Mouse (Mus musculus): Measurements from ENCODE around the gene Mcoln3. TPM values are rescaled to one million over a fixed set of nuclear protein-coding genes. Genes with fewer than 3 reads are reported as not detected.

Mcoln3 gene
- polyA plus RNA-seq, 1 experiment from 2014 or later: 1.9 TPM

GRCm38 (mm10) chr3:146107921-146108571, 9.2 kb upstream of the Mcoln3 start, which contains the start of gene Wdr63:
Wdr63 (minus strand) TSS chr3:146108130.
- 0 out of 2 replicates have a peak, but pooled peaks cover 5% of the 10 kb centered on the region for H3K9me3 ChIP-seq
- H3K9ac ChIP-seq: no peak within 1 kb of the TSS
- H3K4me1 ChIP-seq: peaks cover 5% of the 10 kb centered on the region; the same call in 1 of the 2 replicates
- peak; percentile 98 for ATAC-seq (ENCODE audit: low FRiP score, low read depth)
- 12% methylated on average over 18 of the region's 18 CpGs for WGBS
- H3K4me2 ChIP-seq (replicated peaks): peak within 1 kb of the TSS; percentile 82
- peak within 1 kb of the TSS; percentile 36 for H3K4me3 ChIP-seq
- H3K27me3 ChIP-seq (replicated peaks): no peaks in the 10 kb centered on the region
- no peaks in the 10 kb centered on the region for H3K36me3 ChIP-seq
- H3K27ac ChIP-seq: no peak within 1 kb of the TSS

- Histone ChIP-seq H3K27ac (no peak overlapping the region), H3K4me2 (replicated peaks) (no peak overlapping the region), H3K27me3 (replicated peaks) (no peaks in the 10 kb centered on the region), H3K4me1 (peaks cover 5% of the 10 kb centered on the region; the same call in 1 of the 2 replicates), H3K9ac (no peak overlapping the region), H3K36me3 (no peaks in the 10 kb centered on the region), H3K9me3 (0 out of 2 replicates have a peak, but pooled peaks cover 5% of the 10 kb centered on the region), H3K4me3 (no peak overlapping the region)
- WGBS: 77% methylated on average over 2 of the region's 2 CpGs
- ATAC-seq (ENCODE audit: low FRiP score, low read depth): no peak
Measured at GRCm38 (mm10) chr3:146108945-146109344, 8.3 kb upstream of the Mcoln3 start.

GRCm38 (mm10) chr3:146110358-146110757, 6.9 kb upstream of the Mcoln3 start:
- H3K4me1 ChIP-seq: peaks cover 5% of the 10 kb centered on the region; the same call in 1 of the 2 replicates
- H3K36me3 ChIP-seq: no peaks in the 10 kb centered on the region
- no peak overlapping the region for H3K27ac ChIP-seq
- ATAC-seq (ENCODE audit: low FRiP score, low read depth): no peak
- 78% methylated on average over 2 of the region's 2 CpGs for WGBS
- H3K27me3 ChIP-seq (replicated peaks): no peaks in the 10 kb centered on the region
- H3K4me3 ChIP-seq: no peak overlapping the region
- H3K9me3 ChIP-seq: 0 out of 2 replicates have a peak, but pooled peaks cover 5% of the 10 kb centered on the region
- H3K9ac ChIP-seq: no peak overlapping the region
- H3K4me2 ChIP-seq (replicated peaks): no peak overlapping the region

GRCm38 (mm10) chr3:146110916-146111315, 6.3 kb upstream of the Mcoln3 start:
- no peak overlapping the region for H3K27ac ChIP-seq
- peaks cover 5% of the 10 kb centered on the region; the same call in 1 of the 2 replicates for H3K4me1 ChIP-seq
- H3K36me3 ChIP-seq: no peaks in the 10 kb centered on the region
- no peak overlapping the region for H3K9ac ChIP-seq
- no peaks in the 10 kb centered on the region for H3K27me3 ChIP-seq (replicated peaks)
- no peak overlapping the region for H3K4me3 ChIP-seq
- WGBS: 80% methylated on average over 6 of the region's 6 CpGs
- no peak overlapping the region for H3K4me2 ChIP-seq (replicated peaks)
- ATAC-seq (ENCODE audit: low FRiP score, low read depth): no peak
- H3K9me3 ChIP-seq: 0 out of 2 replicates have a peak, but pooled peaks cover 5% of the 10 kb centered on the region

GRCm38 (mm10) chr3:146117997-146118457, 777 bp downstream of the Mcoln3 start:
- Histone ChIP-seq H3K27ac (no peak overlapping the region), H3K9ac (no peak overlapping the region), H3K9me3 (no peaks in the 10 kb centered on the region), H3K4me2 (replicated peaks) (no peak overlapping the region), H3K4me1 (peaks cover 8% of the 10 kb centered on the region; the same call in 1 of the 2 replicates), H3K4me3 (no peak overlapping the region), H3K36me3 (no peaks in the 10 kb centered on the region), H3K27me3 (replicated peaks) (peaks cover 27% of the 10 kb centered on the region)
- WGBS: 63% methylated on average over 9 of the region's 9 CpGs
- ATAC-seq (ENCODE audit: low FRiP score, low read depth): no peak

GRCm38 (mm10) chr3:146121310-146122124, 4.3 kb downstream of the Mcoln3 start:
- H3K4me1 ChIP-seq: peaks cover 14% of the 10 kb centered on the region
- H3K27ac ChIP-seq: no peak overlapping the region
- no peak overlapping the region for H3K9ac ChIP-seq
- H3K4me3 ChIP-seq: 0 out of 2 replicates have a peak overlapping the region, but pooled peaks have one; percentile 7
- peaks cover 24% of the 10 kb centered on the region for H3K27me3 ChIP-seq (replicated peaks)
- no peaks in the 10 kb centered on the region for H3K36me3 ChIP-seq
- WGBS: 12% methylated on average over 24 of the region's 25 CpGs
- no peaks in the 10 kb centered on the region for H3K9me3 ChIP-seq
- peak overlapping the region; percentile 45 for H3K4me2 ChIP-seq (replicated peaks)
- ATAC-seq (ENCODE audit: low FRiP score, low read depth): peak; percentile 45; the same call in 1 of the 2 replicates

- Histone ChIP-seq H3K27me3 (replicated peaks) (peaks cover 18% of the 10 kb centered on the region), H3K4me1 (peaks cover 14% of the 10 kb centered on the region), H3K27ac (no peak overlapping the region), H3K9ac (no peak overlapping the region), H3K9me3 (no peaks in the 10 kb centered on the region), H3K36me3 (no peaks in the 10 kb centered on the region), H3K4me2 (replicated peaks) (peak overlapping the region; percentile 45; the same call in 1 of the 2 replicates), H3K4me3 (no peak overlapping the region)
- ATAC-seq (ENCODE audit: low FRiP score, low read depth): no peak
- 50% methylated on average over 3 of the region's 3 CpGs for WGBS
Measured at GRCm38 (mm10) chr3:146122125-146122420, 4.8 kb downstream of the Mcoln3 start.

GRCm38 (mm10) chr3:146122807-146123463, 5.7 kb downstream of the Mcoln3 start:
- Histone ChIP-seq H3K9ac (no peak overlapping the region), H3K4me3 (no peak overlapping the region), H3K27ac (no peak overlapping the region), H3K4me2 (replicated peaks) (no peak overlapping the region), H3K4me1 (peaks cover 14% of the 10 kb centered on the region), H3K9me3 (no peaks in the 10 kb centered on the region), H3K36me3 (no peaks in the 10 kb centered on the region), H3K27me3 (replicated peaks) (peaks cover 10% of the 10 kb centered on the region)
- WGBS: 81% methylated on average over 8 of the region's 8 CpGs
- ATAC-seq (ENCODE audit: low FRiP score, low read depth): no peak

GRCm38 (mm10) chr3:146123464-146123825, 6.2 kb downstream of the Mcoln3 start:
- Histone ChIP-seq H3K36me3 (no peaks in the 10 kb centered on the region), H3K9me3 (no peaks in the 10 kb centered on the region), H3K4me1 (peaks cover 14% of the 10 kb centered on the region), H3K9ac (no peak overlapping the region), H3K27me3 (replicated peaks) (peaks cover 5% of the 10 kb centered on the region; the same call in 1 of the 2 replicates), H3K27ac (no peak overlapping the region), H3K4me2 (replicated peaks) (no peak overlapping the region), H3K4me3 (no peak overlapping the region)
- 78% methylated on average over 9 of the region's 9 CpGs for WGBS
- no peak for ATAC-seq (ENCODE audit: low FRiP score, low read depth)

GRCm38 (mm10) chr3:146127205-146127604, 10.0 kb downstream of the Mcoln3 start:
- Histone ChIP-seq H3K4me1 (peaks cover 6% of the 10 kb centered on the region; the same call in 1 of the 2 replicates), H3K27me3 (replicated peaks) (no peaks in the 10 kb centered on the region), H3K36me3 (no peaks in the 10 kb centered on the region), H3K9ac (no peak overlapping the region), H3K4me2 (replicated peaks) (no peak overlapping the region), H3K4me3 (no peak overlapping the region), H3K9me3 (no peaks in the 10 kb centered on the region), H3K27ac (no peak overlapping the region)
- WGBS: 84% methylated on average over 6 of the region's 6 CpGs
- no peak for ATAC-seq (ENCODE audit: low FRiP score, low read depth)

- H3K27ac ChIP-seq: no peak overlapping the region
- H3K27me3 ChIP-seq (replicated peaks): no peaks in the 10 kb centered on the region
- H3K4me1 ChIP-seq: no peaks in the 10 kb centered on the region
- H3K4me3 ChIP-seq: no peak overlapping the region
- ATAC-seq (ENCODE audit: low FRiP score, low read depth): no peak
- H3K9ac ChIP-seq: no peak overlapping the region
- H3K9me3 ChIP-seq: no peaks in the 10 kb centered on the region
- no peak overlapping the region for H3K4me2 ChIP-seq (replicated peaks)
- WGBS: 75% methylated on average over 9 of the region's 9 CpGs
- H3K36me3 ChIP-seq: no peaks in the 10 kb centered on the region
Measured at GRCm38 (mm10) chr3:146134834-146135233, 17.6 kb downstream of the Mcoln3 start.

- Histone ChIP-seq H3K9me3 (no peaks in the 10 kb centered on the region), H3K4me3 (no peak overlapping the region), H3K27me3 (replicated peaks) (no peaks in the 10 kb centered on the region), H3K4me1 (no peaks in the 10 kb centered on the region), H3K36me3 (no peaks in the 10 kb centered on the region), H3K9ac (no peak overlapping the region), H3K4me2 (replicated peaks) (no peak overlapping the region), H3K27ac (no peak overlapping the region)
- 88% methylated on average over 2 of the region's 2 CpGs for WGBS
- no peak for ATAC-seq (ENCODE audit: low FRiP score, low read depth)
Measured at GRCm38 (mm10) chr3:146135417-146135816, 18.2 kb downstream of the Mcoln3 start.

All from neural tube, embryonic 12.5 days (tissue).